Mouse (Mus musculus): ENCODE data around the gene Depdc5.
"Not testable (repeated sequence)": the region's sequence is repeated elsewhere in the genome, so short reads cannot be mapped to it uniquely, and the experiment has no call there.

Gene Depdc5

DNA sequence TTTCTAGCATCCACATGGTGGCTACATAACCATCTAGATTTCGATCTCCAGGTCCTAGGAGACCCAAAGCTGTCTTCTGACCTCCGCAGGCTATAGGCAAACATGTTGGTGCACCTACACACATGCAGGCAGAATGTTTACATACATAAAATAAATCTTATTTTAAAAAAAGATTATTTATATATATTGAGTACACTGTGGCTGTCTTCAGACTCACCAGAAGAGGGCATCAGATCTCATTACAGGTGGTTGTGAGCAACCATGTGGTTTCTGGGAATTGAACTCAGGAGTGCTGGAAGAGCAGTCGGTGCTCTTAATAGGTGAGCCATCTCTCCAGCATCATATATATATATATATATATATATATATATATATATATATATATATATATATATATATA lies 50.6 kb downstream of the Depdc5 start:
- DNase-seq, result no peak

- not testable (repeated sequence) for DNase-seq
These were observed 55.8 kb downstream of the Depdc5 start for GRCm38 (mm10) chr5:32919281-32919680.

DNA sequence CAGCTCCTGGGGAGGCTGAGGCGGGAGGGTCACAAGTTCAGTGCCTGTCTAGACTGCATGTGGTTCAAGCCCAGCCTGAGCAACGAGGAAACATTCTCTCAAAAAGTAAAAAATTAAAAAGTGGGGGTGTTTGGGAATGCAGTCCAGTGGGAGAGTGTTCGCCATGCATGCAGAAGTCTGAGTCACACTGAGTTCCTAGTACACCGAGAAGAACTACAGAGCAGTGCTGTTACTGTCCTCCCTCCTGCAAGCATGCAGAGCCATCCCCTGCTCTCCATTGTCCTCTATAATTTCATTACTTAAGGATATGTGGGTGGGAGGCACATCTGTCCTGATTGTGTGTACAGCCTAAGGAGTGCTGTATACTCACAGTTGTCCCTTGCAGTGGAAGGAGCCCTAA lies 59.4 kb downstream of the Depdc5 start:
- no peak for DNase-seq

GRCm38 (mm10) chr5:32930761-32931160 lies 67.3 kb downstream of the Depdc5 start:
- DNase-seq, result no peak

DNA sequence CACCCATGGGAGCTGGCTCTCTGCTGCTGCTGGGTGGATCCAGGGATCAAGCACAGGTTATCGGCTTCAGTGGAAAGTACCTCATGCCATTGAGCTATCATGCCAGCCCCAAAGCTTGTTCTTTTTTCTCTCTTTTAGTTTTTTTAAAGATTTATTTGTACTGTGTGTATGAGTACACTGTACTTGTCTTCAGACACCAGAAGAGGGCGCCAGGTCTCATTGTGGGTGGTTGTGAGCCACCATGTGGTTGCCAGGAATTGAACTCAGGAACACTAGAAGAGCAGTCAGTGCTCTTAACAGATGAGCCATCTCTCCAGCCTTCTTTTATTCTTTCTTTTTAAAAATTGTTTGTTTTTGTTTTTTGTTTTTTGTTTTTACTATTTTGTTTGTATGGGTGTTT lies 71.2 kb downstream of the Depdc5 start:
- peak; percentile 51 for DNase-seq

DNA sequence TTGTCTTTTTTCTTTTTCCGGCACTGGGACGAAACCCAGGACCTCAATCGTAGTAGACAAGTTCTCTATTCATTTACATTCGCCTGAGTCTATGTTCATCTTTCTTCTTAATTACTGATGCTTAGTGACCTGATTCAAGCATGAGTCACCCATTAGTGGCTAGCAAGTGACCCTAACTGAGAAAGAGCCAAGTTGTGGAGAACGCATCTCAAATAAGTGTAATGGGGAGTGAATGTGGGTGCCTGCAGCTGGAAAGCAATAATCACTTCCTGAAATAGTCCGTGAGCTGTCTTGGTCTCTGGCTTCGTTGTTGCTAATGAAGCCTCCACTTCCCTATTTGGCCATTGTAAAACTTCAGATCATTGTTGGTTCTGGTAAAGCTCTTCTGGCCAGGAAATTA lies 77.1 kb downstream of the Depdc5 start:
- no peak for DNase-seq

DNA sequence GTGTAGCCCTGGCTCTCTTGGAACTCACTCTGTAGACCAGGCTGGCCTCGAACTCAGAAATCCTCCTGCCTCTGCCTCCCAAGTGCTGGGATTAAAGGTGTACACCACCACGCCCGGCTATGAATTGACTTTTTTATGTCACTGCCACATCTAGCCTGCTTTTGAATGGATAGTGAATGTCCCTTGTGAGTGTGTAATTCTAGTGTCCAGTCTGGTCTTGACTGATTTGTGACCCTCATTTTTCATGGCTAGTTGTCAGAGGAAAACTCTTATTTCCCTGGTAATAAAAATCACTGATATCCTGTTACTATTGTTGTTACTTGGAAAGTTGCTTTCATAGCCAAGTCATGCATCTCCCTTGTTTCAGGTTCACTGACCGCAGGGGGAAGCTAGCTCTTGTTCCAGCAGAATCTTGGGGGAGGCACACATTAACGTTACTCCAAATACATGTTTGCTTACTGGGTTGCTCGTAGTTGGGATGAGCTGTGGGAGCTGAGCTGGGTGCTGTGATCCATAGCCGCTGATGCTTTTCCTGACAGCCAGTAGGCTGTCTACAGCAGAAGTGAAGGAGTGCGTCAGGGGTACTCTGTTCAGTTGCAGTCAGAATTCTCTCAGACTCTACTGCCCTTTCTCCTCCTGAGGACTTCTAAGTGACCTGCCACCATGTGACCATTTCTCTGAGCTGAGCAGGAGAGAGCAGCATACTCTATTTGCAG lies 77.9 kb downstream of the Depdc5 start:
- no peak for DNase-seq

GRCm38 (mm10) chr5:32950077-32950476 lies 86.6 kb downstream of the Depdc5 start:
- DNase-seq, result no peak

GRCm38 (mm10) chr5:32950702-32951274 lies 87.3 kb downstream of the Depdc5 start:
- peak; percentile 9 for DNase-seq

DNA sequence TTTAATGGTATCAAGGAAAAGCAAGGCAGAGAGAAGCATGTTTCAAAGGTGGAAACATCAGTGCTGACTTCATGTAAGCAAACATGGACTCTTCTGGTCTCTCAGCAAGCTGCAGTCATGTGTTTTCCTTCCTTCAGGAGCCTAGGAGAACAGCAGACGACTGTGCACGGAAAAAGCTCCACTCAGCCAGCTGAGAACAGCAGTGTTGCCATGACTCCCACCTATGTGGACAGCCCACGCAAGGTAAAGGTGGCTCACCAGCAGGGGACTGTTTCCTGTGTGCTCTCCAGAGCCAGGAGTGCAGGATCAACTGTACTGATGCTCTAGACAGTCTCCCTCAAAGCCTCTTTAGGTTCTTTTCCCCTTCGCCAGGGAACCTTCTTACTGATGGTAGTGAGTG lies 92.2 kb downstream of the Depdc5 start:
- DNase-seq, result no peak

GRCm38 (mm10) chr5:32961616-32962015 lies 98.1 kb downstream of the Depdc5 start:
- DNase-seq, result no peak

DNA sequence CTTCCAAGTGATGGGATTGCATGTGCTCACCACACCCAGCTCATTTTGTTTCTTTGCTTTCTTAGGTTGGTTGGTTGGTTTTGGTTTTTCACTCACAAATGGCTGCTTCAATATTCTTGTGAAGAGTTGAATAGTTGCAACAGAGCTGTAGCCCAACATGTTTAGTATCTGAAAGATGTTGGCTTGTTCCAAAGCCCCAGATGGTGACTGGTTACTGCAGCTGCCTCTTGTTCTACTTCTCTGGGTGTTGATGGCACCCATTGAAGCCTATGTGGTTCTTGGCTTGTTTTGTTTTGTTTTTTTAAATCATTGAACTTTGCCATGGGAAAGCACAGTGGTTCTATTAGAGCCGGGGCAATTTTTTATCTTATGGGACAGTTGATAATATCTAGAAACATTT lies 99.1 kb downstream of the Depdc5 start:
- no peak for DNase-seq

DNA sequence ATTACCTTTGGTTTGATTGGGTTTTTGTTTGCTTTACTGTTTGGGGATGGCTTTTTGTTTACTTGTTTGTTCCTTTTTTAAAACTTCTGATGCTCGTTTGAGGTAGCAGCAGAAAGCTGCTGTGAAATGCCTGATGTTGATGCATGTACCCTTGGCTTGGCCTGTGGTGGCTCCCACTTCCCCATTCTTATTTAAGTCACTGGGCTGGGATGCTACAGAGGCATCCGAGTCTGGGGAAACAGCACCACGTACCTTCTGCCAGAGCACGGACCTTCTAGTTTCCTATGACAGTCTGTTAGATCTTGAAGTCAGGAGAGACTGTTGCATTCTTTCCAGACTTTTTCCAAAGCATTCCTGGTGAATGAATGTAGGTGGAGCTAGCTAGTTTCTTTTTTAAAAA lies 113.0 kb downstream of the Depdc5 start:
- no peak for DNase-seq

DNA sequence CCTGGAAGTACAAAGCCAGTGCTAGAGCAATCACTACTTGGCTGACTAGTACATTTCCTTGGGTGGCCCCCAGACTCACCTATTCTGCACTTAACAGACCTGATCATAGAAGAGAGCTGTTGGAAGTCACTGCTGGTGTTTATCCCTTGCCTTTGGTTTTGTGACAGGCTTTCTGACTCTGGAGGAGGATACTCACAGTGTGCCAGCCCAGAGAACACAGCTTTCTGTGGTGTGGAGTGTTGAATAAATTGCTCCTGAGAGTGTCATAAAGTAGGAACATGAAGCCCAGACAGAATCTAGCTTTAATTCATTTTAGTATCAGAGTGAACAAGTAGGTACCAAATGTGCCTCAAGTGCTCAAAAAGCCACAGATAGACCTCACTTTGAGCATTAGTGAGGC lies 113.7 kb downstream of the Depdc5 start:
- DNase-seq, result no peak

DNA sequence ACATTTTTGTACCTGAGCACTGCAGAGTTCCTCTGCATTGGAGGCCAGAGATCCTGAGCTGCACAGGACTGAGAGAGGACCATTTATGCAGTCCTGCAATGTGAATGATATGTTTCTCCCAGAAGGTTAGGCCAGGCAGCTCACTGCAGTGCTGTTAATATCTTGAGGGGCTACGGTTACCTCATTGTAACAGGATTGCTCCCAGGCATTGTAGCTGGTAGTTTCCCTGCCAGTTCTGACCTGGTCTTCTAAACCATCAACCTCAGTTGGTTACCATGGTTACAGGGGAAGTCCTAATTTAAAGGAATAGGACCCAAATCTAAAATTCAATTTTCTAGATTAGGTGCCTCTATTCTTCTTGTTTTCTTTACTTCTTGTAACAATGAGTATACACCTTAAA lies 121.9 kb downstream of the Depdc5 start:
- DNase-seq, result no peak

DNA sequence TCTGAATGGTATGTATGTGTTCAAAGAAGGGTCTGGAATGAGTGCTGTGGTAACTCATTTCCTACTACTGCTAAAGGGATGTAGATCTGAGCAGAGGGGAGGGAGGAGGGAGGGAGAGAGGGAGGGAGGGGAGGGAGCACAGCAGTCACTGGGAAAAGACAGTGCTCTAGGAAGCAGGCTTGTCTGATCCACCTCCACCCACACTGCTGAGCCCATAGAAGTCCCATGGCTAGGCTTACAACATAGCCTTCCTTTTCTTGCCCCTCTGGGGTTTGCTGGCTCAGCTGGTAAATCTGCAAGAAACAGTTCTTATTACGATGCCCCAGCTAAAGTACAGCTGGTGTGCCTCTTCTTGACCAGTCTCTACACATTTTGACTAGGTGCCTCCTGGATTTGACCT lies 124.4 kb downstream of the Depdc5 start:
- no peak for DNase-seq

DNA sequence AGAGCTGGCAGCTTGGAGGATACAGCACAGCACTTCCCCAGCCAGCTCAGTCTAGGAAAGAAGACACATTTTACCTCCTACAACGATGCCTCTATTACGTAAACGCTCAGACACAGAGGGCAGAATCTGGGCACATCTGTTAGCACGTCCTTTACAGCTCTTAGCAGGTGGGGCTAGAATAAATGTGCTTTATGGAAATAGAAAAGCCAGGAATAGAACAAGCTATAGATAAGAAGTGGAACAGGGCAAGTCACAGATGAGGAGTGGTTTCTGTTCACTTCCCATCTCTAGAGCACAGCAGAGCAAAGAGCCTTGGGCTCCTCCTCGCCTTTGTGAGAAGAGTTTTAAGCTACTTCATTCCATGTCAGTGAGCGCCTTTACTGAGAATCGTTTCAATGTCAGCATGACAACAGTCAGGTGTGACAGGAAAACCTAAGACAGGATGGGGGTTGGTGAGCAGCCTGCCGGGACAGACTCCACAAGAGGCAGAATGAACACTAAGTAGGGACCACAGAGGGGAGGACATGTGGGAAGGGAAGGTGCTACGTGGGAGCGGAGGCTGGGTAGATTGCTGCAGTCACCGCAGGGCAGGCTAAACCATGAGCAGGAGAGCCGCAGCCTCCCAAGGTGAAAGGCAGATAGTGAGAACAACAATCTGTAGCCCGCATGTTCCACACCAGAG lies 126.6 kb downstream of the Depdc5 start:
- DNase-seq, result no peak

DNA sequence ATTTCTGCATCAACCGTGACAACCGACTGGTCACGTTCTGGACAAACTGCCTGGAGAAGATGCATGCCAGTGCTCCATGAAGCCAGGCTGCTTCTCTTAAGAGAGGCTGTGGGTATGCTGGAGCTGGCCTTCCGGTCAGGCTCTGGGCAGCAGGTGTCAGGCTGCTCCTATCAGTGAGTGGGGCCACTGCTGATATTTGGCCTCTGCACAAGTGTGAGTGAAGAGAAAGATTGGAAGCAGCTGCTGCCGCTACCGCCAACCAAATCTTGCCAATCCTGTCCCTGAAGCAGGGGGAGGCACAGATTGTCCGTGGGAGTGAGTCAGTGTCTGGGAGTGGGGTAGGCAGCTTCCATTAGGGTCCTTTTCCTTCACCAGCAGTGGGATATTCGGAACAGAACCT lies 127.7 kb downstream of the Depdc5 start:
- DNase-seq, result no peak

DNA sequence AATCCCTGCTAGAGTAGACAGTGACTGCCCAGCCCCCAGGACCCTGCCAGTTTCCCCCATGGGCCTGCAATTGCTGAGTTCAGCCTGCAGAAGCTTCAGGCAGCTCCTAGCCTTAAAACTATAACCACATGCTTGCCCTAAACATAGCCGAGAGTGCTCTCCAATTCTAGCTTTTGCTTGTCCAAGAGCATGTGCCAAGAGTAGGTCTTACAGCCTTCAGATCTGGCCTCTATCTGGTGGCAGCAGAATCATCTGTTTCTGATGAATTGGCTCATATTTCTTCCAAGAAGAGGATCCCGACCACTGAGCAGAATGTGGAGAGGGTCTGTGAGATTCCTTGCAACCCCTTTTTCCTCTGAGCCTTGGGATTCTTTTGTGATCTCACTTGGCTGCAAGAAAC lies 131.0 kb downstream of the Depdc5 start:
- no peak for DNase-seq

- DNase-seq, result no peak
These were observed 132.3 kb downstream of the Depdc5 start for GRCm38 (mm10) chr5:32995756-32996155.

DNA sequence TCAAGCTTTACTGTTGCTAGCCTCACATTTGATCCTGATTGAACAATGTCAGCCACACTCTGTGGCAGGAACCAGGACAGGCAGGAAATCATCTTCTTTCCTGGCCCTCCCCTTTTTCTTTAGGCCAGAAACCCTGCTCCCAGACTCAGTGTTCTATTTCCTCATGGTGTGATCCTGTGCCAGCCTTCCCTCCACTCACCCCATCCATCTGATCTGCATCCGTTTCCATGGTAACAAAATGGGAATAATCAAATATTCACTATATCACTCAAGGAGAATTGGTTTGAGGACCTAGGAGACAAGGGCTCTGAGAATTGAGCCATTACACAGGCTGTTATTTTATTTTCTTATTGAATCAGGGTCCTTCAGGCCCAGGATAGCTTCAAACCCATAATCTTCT lies 133.1 kb downstream of the Depdc5 start:
- no peak for DNase-seq

GRCm38 (mm10) chr5:32997686-32998085 lies 134.2 kb downstream of the Depdc5 start:
- DNase-seq, result peak; percentile 15

DNA sequence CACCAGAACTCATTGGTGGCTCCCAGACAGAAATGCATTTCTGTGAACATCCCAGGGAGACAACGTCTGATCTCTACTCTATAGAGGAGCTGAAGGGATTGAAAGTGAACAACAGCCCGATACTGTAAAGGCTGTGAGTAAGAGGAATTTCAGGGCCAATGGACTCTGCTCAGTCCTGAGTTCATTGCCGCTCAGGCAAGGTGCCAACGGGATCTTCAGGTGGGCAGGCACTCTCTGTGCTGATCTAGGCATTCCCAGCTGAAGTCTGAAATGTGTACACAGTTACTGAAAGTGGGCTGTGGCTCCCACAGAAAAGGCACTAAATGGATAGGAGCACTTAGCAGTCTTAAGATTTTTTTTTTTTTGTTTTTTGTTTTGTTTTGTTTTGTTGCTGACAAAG lies 135.3 kb downstream of the Depdc5 start:
- no peak for DNase-seq

DNA sequence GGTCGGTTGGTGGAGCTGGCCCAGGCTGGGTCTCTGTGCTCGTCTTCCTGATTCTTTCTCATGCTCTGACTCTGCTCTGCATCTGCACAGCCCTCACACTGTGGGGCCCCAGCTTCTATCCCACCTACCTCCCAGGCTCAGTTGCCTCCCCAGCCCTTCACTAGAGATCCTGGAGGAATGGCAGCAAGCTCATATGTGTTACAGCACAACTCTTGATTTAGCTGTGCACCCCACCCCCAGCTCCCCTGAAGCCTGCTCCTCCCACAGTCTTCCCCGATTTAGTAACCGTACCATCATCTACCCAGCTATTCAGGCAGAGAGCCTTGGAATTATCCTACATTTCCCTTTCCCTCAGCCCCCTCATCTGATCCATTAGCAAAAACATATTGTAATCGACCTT lies 137.6 kb downstream of the Depdc5 start:
- DNase-seq, result no peak

DNA sequence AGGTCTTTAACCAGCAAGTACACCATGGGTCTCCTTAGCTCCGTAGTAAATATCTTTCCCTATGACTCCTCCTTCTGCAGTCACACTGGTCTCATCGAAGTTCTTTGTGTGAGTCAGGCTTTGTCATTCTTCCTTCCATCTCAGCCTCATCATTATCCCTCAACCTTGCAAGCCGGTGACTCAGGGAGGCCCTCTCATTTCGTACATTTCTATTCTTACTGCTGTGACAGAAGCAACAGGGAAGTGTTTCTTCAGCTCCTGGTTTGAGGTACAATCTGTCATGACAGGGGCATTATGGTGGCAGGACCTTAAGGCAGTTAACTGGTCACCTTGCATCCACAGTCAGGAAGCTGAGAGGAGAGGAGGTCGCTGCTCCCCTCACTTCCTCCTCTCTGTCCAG lies 139.3 kb downstream of the Depdc5 start:
- no peak for DNase-seq
